Mouse (Mus musculus) liver, embryonic 13.5 days (tissue): ENCODE results near the gene Gmeb1. TPM values are rescaled to one million over a fixed set of nuclear protein-coding genes. Genes with fewer than 3 reads are reported as not detected.
"Not testable (repeated sequence)": the region's sequence is repeated elsewhere in the genome, so short reads cannot be mapped to it uniquely, and the experiment has no call there.

Source experiments
- ATAC-seq: fragments of 200-750 bp; cut with Nextera tagmentation; 2 replicates; pipeline ENCODE4 v1.8.0; 2017; ENCODE audit warnings: low read depth, mild to moderate bottlenecking, moderate number of reproducible peaks, moderate library complexity
- DNase-seq: peaks from one replicate; pipeline ENCODE4 v3.0.0; 2022
- H3K27ac ChIP-seq: fragments of 300-500 bp; sonication (generic); 2 replicates; pipeline ENCODE4 v1.5.1; 2015; ENCODE audit warnings: moderate library complexity, mild to moderate bottlenecking, inconsistent platforms
- H3K27me3 ChIP-seq: fragments of 300-500 bp; sonication (generic); 2 replicates; pipeline ENCODE4 v1.6.1; 2015; ENCODE audit warnings: mild to moderate bottlenecking, inconsistent platforms
- H3K36me3 ChIP-seq: fragments of 300-500 bp; sonication (generic); 2 replicates; pipeline ENCODE4 v1.6.1; 2015; ENCODE audit warnings: mild to moderate bottlenecking, inconsistent platforms
- H3K4me1 ChIP-seq: fragments of 300-500 bp; sonication (generic); replicated peaks from 2 replicates; pipeline ENCODE4 v1.6.1; 2015; ENCODE audit warnings: inconsistent platforms
- H3K4me2 ChIP-seq: fragments of 300-500 bp; sonication (generic); 2 replicates; pipeline ENCODE4 v1.6.1; 2015; ENCODE audit warnings: inconsistent platforms, mild to moderate bottlenecking, moderate library complexity
- H3K4me3 ChIP-seq: fragments of 300-500 bp; sonication (generic); replicated peaks from 2 replicates; pipeline ENCODE4 v1.5.1; 2015; ENCODE audit warnings: mild to moderate bottlenecking, inconsistent platforms
- H3K9ac ChIP-seq: fragments of 300-500 bp; sonication (generic); 2 replicates; pipeline ENCODE4 v1.6.1; 2015; ENCODE audit warnings: mild to moderate bottlenecking, inconsistent platforms
- H3K9me3 ChIP-seq: fragments of 300-500 bp; sonication (generic); replicated peaks from 2 replicates; pipeline ENCODE4 v1.6.1; 2016; ENCODE audit warnings: inconsistent platforms
- WGBS: fragments of 180-500 bp; shearing (Covaris S2); methylation state at CpG from one replicate; pipeline ENCODE4 v1.1.7; 2015; ENCODE audit not compliant: insufficient replicate concordance; 5-methylcytosine and 5-hydroxymethylcytosine counted together
- polyA plus RNA-seq: library from polyadenylated mRNA; unstranded; fragments of >200 nt; fragmentation: Nextera tagmentation; extraction: Ambion mirVana; gene quantifications from 2 replicates; pipeline ENCODE4 v1.2.1, GENCODE M21; 2015

Gene Gmeb1
- polyA plus RNA-seq, 1 experiment from 2014 or later, result 16.9 TPM

- Histone ChIP-seq H3K36me3 (no peaks in the 10 kb centered on the region), H3K9ac (no peak overlapping the region), H3K4me3 (no peak overlapping the region), H3K4me2 (no peak overlapping the region), H3K4me1 (peaks cover 33% of the 10 kb centered on the region), H3K27ac (0 out of 2 replicates have a peak overlapping the region, but pooled peaks have one; percentile 2), H3K27me3 (no peaks in the 10 kb centered on the region), H3K9me3 (no peaks in the 10 kb centered on the region)
- DNase-seq, result no peak
- no peak for ATAC-seq
- 83% methylated on average over 6 of the region's 6 CpGs for WGBS
Observed at GRCm38 (mm10) chr4:132301486-132301885, 40.1 kb upstream of the Gmeb1 start.

DNA sequence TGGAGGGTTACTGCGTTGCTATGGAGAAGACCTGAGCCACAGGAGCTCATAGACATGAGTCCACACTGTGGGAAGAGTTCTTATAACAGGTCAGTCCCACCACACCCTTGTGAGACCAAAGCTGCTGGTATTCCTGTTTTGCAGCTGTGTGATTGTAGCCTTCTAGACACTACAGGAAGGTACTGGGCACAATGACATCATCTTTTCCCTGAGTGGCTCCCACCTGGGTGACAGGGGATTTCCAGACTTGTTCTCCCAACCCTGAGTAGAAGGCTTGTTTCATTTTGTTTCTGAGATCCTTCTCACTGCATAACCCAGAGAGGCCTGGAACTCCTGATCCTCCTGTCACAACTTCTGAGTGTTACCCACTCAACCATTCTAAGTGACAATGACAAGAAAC lies 38.4 kb upstream of the Gmeb1 start:
- ATAC-seq, result no peak
- no peak overlapping the region for H3K27ac ChIP-seq
- H3K9ac ChIP-seq, result no peak overlapping the region
- no peak for DNase-seq
- no peak overlapping the region for H3K4me2 ChIP-seq
- H3K4me1 ChIP-seq, result peaks cover 21% of the 10 kb centered on the region
- no peaks in the 10 kb centered on the region for H3K9me3 ChIP-seq
- no peak overlapping the region for H3K4me3 ChIP-seq
- no peaks in the 10 kb centered on the region for H3K36me3 ChIP-seq
- no peaks in the 10 kb centered on the region for H3K27me3 ChIP-seq
- 75% methylated on average over 1 of the region's 1 CpGs for WGBS

DNA sequence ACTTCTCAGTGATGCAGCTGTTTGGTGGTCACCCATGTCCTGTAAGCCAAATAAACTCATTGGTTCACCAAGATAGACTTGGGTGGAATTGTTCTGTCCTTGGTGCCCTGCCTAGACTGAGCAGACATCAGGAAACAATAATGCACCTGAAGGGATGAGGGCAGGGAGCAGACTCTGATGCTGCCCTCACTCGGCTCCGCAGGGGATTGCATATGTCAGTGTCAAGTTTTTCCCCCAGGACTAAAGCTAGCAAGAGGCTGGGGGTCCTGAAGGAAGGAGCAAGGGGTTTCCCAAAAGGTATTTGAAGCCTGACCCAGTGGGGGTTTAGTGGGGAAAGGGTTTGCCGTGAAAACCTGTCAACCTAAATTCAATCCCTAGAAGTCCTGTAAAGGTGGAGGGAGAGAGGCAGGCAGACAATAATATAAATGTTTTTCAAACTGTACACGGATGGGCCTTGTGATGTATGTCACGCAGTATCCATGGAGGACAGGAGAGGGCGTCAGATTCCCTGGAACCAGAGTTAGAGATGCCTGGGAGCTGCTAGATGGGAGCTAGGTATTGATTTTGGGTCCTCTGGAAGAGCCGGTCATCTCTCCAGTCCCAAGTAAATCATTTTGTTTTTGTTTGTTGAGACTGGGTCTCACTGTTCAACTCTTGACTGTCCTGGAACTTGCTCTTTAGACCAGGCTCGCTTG lies 34.4 kb upstream of the Gmeb1 start:
- 46% methylated on average over 8 of the region's 8 CpGs for WGBS
- H3K36me3 ChIP-seq, result peaks cover 31% of the 10 kb centered on the region
- no peak overlapping the region for H3K9ac ChIP-seq
- H3K4me1 ChIP-seq, result peaks cover 5% of the 10 kb centered on the region
- no peak overlapping the region for H3K4me2 ChIP-seq
- no peak overlapping the region for H3K4me3 ChIP-seq
- H3K27me3 ChIP-seq, result no peaks in the 10 kb centered on the region
- no peak overlapping the region for H3K27ac ChIP-seq
- H3K9me3 ChIP-seq, result 0 out of 2 replicates have a peak, but pooled peaks cover 4% of the 10 kb centered on the region
- ATAC-seq (no peak), DNase-seq (no peak)

GRCm38 (mm10) chr4:132293682-132294240 lies 32.4 kb upstream of the Gmeb1 start:
- peaks cover 49% of the 10 kb centered on the region for H3K36me3 ChIP-seq
- no peak overlapping the region for H3K27ac ChIP-seq
- DNase-seq (no peak), ATAC-seq (no peak)
- H3K27me3 ChIP-seq, result no peaks in the 10 kb centered on the region
- WGBS, result 77% methylated on average over 7 of the region's 7 CpGs
- no peak overlapping the region for H3K4me2 ChIP-seq
- peaks cover 2% of the 10 kb centered on the region for H3K4me1 ChIP-seq
- H3K4me3 ChIP-seq, result no peak overlapping the region
- no peak overlapping the region for H3K9ac ChIP-seq
- 0 out of 2 replicates have a peak, but pooled peaks cover 4% of the 10 kb centered on the region for H3K9me3 ChIP-seq

GRCm38 (mm10) chr4:132292988-132293387 lies 31.6 kb upstream of the Gmeb1 start:
- Histone ChIP-seq H3K9ac (no peak overlapping the region), H3K27ac (no peak overlapping the region), H3K4me2 (no peak overlapping the region), H3K4me1 (no peaks in the 10 kb centered on the region; the same call in 1 of the 2 replicates), H3K36me3 (peaks cover 51% of the 10 kb centered on the region), H3K27me3 (no peaks in the 10 kb centered on the region), H3K9me3 (0 out of 2 replicates have a peak, but pooled peaks cover 4% of the 10 kb centered on the region), H3K4me3 (no peak overlapping the region)
- WGBS, result 63% methylated on average over 4 of the region's 4 CpGs
- ATAC-seq (no peak), DNase-seq (no peak)

DNA sequence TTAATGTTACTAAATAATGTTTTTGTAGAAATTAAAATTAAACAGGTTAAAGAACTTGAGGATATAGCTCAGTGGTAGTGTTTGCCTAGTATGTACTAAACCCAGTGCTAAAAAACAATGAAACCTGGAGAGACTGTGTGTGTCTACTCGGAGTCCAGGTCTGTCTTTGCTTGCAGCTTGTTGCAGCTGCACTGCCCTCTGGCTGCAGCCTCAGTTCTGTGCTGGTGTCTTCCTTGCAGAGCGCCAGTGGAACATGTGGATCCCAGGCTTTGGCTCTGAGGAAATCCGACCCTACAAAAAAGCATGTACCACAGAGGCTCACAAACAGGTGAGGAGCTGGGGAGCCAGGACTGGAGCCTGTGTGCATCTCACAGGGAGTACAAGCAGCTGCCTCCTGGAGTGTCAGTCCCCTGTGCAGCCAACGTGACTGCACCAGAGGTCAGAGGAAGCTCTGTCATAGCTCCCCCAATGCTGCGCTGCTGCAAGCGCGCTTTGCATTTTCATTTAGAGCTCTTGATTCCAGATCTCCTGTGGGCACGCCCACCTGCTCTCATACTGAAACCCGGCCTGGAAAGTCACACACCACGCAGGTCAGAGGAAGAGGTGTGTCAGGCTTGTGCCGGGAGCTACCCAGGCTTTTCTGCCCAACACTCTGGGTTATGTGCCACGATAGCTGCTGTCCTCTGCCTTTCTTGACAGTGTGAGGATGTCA lies 30.4 kb upstream of the Gmeb1 start:
- Histone ChIP-seq H3K36me3 (peaks cover 59% of the 10 kb centered on the region), H3K4me2 (no peak overlapping the region), H3K27ac (no peak overlapping the region), H3K4me3 (no peak overlapping the region), H3K4me1 (no peaks in the 10 kb centered on the region; the same call in 1 of the 2 replicates), H3K9ac (no peak overlapping the region), H3K27me3 (no peaks in the 10 kb centered on the region), H3K9me3 (0 out of 2 replicates have a peak, but pooled peaks cover 4% of the 10 kb centered on the region)
- ATAC-seq (no peak), DNase-seq (no peak)
- 87% methylated on average over 12 of the region's 12 CpGs for WGBS

GRCm38 (mm10) chr4:132291056-132291455 lies 29.7 kb upstream of the Gmeb1 start:
- H3K4me1 ChIP-seq, result no peaks in the 10 kb centered on the region; the same call in 1 of the 2 replicates

GRCm38 (mm10) chr4:132288840-132289239 lies 27.4 kb upstream of the Gmeb1 start:
- H3K9ac ChIP-seq, H3K27ac ChIP-seq, H3K4me2 ChIP-seq, H3K9me3 ChIP-seq, DNase-seq, H3K4me1 ChIP-seq, H3K4me3 ChIP-seq, ATAC-seq, H3K27me3 ChIP-seq: not testable (repeated sequence)
- H3K36me3 ChIP-seq, result peaks cover 83% of the 10 kb centered on the region
- WGBS, result 91% methylated on average over 3 of the region's 5 CpGs

More at GRCm38 (mm10) chr4:132291056-132291455, 29.7 kb upstream of the Gmeb1 start:
- Histone ChIP-seq H3K36me3 (peaks cover 66% of the 10 kb centered on the region), H3K4me2 (no peak overlapping the region), H3K4me3 (no peak overlapping the region), H3K9me3 (0 out of 2 replicates have a peak, but pooled peaks cover 4% of the 10 kb centered on the region), H3K27me3 (no peaks in the 10 kb centered on the region), H3K27ac (no peak overlapping the region), H3K9ac (no peak overlapping the region)
- DNase-seq (no peak), ATAC-seq (no peak)
- WGBS, result 87% methylated on average over 4 of the region's 4 CpGs

DNA sequence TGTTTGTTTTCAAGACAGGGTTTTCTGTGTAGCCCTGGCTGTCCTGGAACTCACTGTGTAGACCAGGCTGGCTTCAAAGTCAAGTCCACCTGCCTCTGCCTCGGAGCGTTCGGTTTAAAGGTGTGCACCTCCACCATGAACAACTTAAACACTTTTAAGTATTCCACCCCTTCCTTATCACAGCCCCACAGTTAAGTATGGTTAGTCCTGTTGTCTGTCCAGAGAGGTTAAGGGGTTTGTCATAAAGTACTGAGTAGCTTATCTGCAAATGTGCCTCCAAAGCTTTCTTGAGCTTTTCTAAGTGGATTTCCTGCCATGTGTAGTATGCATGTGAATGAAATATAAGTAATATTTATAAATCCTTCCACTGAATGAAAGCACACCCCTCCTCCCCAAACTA lies 14.5 kb upstream of the Gmeb1 start:
- peak; percentile 54 for ATAC-seq
- WGBS, result 18% methylated on average over 3 of the region's 3 CpGs
- peak overlapping the region; percentile 82 for H3K27ac ChIP-seq

GRCm38 (mm10) chr4:132274156-132274862 lies 12.9 kb upstream of the Gmeb1 start, which contains the start of gene Taf12:
Gene Taf12 (plus strand): TSS chr4:132274375.
- ATAC-seq (peak; percentile 82), DNase-seq (peak; percentile 91)
- no peaks in the 10 kb centered on the region for H3K9me3 ChIP-seq
- H3K4me2 ChIP-seq, result peak within 1 kb of the TSS; percentile 82
- no peaks in the 10 kb centered on the region for H3K27me3 ChIP-seq
- peak within 1 kb of the TSS; percentile 99 for H3K27ac ChIP-seq
- peak within 1 kb of the TSS; percentile 79 for H3K4me3 ChIP-seq
- H3K9ac ChIP-seq, result peak within 1 kb of the TSS; percentile 95
- WGBS, result under 1% methylated on average over 48 of the region's 48 CpGs
- H3K4me1 ChIP-seq, result peaks cover 58% of the 10 kb centered on the region
- H3K36me3 ChIP-seq, result peaks cover 5% of the 10 kb centered on the region; the same call in 1 of the 2 replicates

More for the DNA sequence above, 14.5 kb upstream of the Gmeb1 start:
- peak; percentile 47 for DNase-seq
- peak overlapping the region; percentile 82 for H3K4me2 ChIP-seq
- H3K9me3 ChIP-seq, result no peaks in the 10 kb centered on the region
- peaks cover 9% of the 10 kb centered on the region for H3K36me3 ChIP-seq
- H3K9ac ChIP-seq, result peak overlapping the region; percentile 71
- no peaks in the 10 kb centered on the region for H3K27me3 ChIP-seq
- H3K4me3 ChIP-seq, result peak overlapping the region; percentile 79
- peaks cover 50% of the 10 kb centered on the region for H3K4me1 ChIP-seq
